Mouse (Mus musculus): ENCODE data around the gene Mon2.

The Mon2 gene

DNA sequence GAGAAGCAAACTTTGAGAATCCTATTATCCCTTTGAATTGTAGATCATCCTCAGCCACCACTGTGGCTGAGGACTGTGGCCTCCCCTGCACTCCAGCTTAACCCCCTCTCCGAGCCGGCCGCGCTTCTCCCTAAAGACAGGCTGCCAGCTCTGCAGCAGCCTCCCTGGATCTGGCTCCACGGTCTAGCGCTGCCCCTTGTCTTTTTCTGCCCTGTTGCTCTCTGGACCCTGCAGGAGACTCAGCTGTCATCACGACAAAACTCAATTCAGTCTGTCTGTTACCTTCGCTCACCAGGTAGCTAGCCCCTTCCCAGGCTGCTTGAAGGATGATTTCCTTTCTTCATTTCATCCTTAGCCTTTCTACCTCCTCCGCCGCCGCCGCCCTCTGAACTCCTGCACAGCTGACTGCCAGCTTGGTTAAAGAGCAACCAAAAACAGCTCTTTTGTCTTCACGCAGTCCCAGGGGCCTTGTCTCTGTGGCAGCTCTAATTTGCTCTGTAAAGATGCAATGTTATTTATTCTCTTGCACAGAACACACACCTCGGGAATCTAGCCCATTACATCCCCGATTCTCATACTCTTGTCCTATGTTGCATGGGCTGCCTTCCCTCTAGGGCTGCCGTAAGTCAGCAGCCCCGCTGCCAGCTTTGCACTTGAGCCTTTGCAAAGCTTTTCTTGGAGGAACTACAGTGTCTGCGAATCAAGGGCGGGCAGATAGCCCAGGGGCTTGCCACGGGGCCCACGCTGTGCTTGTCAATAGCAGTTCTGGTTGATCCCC, 112.7 kb downstream of the Mon2 start:
- peak; percentile 35 for DNase-seq (ENCODE audit: low spot score)

DNA sequence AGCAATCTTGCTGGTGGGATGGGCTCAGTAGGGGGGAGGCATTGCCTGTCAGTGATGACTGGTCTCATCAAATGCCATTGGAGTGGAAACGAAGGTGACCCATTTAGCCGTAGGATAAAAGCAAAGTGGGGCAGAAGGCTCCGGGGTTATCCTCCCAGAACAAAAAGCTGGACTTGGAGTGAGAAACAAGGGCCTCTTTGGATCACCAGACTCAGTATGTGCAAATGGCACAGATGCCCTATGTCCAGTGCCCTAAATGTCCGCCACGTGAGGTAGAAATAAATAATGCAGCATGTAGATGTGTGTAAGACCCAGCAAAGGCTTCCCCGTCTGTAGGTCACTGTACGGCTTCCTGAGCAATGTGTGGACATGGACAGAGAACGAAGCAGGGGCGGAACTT, 113.7 kb downstream of the Mon2 start:
- DNase-seq (ENCODE audit: low spot score): no peak

DNA sequence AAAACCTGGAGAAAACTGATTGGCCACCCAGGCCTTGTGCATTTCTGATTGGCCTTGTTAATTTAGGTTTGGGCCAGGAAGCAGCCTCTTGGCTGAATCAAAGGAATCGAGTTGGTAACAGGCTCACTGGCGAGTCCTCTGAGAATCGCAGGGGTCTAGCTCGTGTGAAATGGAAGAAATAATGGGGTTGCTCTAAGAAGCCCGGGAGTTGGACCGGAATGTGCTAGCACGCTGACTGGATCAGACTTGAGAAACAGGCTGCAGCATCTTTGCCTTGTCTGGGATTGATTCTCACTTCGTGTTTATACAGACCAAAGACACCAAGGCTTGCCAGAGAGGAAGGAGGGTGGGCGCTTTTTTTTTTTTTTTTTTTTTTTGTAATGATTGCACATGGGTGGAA, 114.8 kb downstream of the Mon2 start:
- no peak for DNase-seq (ENCODE audit: low spot score)

DNA sequence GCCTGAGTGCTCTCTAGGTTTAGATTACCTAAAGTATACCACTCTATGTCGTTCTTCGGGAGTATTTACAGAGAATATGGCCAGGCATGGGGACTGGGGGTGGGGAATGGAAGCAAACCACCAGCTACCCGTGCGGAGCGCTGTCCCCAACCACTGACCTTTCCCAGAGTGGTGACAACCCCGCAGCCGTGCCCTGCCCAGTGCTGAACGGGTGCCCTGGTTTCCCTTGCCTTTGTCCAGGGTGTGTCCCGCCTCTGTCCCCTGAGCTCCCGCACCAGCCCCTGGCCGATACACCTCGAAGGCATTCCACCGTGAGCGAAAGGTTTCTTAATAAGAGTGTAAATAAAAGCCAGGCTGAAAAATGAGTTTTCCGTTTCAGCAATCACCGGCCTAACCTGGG, 115.6 kb downstream of the Mon2 start:
- no peak for DNase-seq (ENCODE audit: low spot score)

DNA sequence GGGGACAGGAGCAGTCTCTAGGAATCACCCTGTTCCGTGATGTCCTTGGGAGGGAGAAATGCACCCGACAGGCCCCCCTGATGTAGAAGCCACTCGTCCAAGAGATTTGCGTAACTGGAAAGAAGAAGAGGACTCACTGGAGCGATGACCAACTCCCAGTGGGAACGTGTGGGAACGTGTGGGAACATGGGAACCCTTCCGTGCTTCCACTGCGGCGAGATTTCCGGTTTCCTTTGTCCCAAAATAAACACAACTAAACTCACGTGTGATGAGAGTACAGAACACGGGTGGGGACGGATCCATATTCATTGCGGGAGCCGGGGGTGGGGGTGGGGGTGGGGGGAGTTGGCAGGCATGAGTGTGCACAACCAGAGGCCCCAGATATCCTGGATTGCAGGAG, 116.1 kb downstream of the Mon2 start:
- DNase-seq (ENCODE audit: low spot score): no peak

DNA sequence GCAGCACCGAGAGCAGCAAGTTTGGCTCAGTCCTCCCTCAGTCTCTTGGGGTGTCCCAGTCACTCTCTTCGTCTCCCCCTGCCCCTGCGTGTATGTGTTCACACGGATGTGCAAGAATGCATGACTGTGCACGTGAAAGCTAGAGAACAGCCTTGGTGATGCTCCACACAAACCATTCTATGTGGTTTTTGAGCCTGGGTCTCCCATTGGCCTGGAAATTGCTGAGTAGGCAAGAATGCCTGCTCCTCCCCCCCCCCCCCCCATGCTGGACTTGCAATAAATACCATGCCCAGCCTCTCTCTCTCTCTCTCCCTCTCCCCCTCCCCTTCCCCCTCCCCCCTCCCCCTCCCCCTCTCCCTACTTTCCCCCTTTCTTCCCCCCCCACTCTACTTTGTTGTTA, 117.6 kb downstream of the Mon2 start:
- no peak for DNase-seq (ENCODE audit: low spot score)

DNA sequence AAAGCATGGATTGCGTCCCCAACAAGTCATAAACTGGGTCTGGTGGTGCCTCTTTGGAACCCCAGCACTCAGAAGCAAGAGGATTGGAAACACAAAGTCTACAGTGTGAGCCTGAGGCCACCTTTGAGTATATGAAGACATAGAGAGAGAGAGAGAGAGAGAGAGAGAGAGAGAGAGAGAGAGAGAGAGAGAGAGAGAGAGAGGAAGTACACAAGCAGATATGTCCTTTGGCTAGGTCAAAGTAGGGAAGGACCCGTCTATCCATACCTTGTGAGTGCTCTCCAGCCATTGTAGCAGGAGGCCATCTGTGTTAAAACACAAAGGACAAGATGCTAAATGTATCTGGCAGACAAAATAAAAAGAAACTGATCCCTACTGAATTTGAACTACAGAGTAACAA, 118.4 kb downstream of the Mon2 start:
- no peak for DNase-seq (ENCODE audit: low spot score)

DNA sequence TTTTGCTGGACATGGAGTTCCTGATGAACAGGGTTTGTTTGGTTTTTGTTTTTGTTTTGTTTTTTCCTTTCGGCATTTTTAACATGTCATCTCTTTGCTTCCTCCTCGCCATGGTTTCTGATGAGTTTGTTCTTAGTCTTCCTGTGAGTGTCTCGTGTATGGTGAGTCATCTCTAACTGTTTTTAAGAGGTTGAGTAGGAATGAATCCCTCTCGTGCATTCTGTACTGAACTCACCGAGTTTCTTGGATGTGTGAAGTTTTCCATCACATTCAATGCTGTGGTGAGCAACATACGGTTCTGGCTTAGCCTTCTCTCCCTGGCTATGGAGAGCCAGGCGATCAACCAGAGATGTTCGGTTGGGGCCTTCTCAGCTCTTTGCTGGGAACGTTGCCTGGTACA, 122.7 kb downstream of the Mon2 start:
- DNase-seq (ENCODE audit: low spot score): no peak

DNA sequence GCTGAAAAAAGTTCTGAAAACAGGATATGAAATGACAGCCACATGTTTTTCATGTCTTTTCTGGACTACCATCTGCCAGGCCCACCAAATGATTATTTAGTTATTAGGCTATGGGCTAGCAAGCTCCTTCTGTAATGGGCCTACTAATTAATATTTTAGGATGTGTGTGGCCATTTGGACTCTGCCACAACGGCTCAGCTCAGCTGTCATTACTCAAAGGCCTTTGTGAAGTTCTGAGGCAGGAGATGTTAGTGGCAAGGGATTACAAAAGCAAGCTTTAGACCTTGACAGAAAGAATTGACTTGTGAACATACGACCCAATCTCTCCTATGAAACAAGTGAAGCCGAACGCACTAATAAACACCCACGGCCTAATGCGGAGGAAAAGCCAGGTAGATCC, 125.3 kb downstream of the Mon2 start:
- DNase-seq (ENCODE audit: low spot score): no peak

DNA sequence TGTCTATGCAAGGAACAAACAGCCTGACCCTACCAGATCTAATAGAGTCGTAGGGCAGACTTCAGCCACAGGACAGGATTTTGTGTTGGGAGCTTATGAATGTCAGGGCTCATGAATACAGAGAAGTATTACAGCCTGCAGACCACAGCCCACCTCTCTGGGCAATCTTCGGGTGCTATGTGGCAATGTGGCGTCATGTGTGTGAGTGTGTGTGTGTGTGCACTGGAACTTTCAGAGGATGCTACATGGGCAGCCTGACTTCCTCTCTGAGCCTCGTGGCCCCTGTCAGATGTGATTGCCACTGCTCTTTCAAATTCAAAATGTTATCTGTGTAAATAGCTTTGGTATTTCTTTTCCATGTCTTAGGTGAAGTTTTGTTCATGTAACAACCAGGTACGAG, 131.4 kb downstream of the Mon2 start:
- no peak for DNase-seq (ENCODE audit: low spot score)

DNA sequence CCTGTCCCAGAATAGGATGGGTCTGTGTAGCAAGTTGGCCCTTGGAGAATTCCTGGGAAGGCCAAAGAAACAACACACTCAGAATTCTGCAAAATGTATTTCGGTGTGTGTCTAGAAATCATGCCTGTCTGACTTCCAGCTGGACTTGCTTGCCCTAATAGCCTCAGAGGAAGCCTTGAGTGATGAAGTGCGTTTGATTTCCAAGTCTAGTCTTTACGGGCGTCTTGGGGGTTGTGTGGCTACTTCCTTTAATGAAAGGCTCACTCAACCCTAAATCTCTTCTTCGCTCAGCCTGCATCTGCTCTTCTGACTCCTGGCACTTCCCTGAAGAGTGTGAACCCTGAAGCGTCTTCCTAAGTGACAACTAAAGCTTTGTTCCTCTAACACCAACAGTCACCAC, 132.5 kb downstream of the Mon2 start:
- no peak for DNase-seq (ENCODE audit: low spot score)

DNA sequence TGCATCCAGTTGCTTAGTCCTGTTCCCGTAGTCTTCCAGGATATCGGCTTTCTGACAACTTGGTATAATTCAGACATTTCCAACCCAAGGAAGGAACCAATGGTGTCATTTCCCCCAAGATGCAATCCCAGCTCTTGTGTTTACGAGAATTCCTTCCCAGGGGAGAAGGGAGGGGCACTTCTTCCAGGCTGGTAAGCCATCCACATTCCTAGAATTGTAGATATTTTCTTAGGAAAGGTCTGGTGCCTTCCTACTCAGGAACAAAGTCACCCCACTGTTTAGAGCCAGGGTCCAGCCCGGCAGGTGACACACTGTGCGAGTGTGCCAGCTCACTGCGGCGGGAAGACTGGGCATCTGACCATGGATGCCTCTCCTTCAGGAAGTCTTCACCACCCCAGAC, 133.5 kb downstream of the Mon2 start:
- DNase-seq (ENCODE audit: low spot score): no peak
